Mouse (Mus musculus): Measurements from ENCODE around the gene Mpnd. TPM values are rescaled to one million over a fixed set of nuclear protein-coding genes. Genes with fewer than 3 reads are reported as not detected.
A peak's percentile ranks its signal among the peaks of the same experiment; 100 is the strongest.

The Mpnd gene
- total and polyA plus RNA-seq, 3 experiments = 87.3 to 197 (median 90.5) TPM

GRCm38 (mm10) chr17:56020400-56021084 lies 15.0 kb downstream of the Mpnd start:
- no peak for DNase-seq

GRCm38 (mm10) chr17:56021161-56021910 lies 15.8 kb downstream of the Mpnd start:
- no peak for DNase-seq

GRCm38 (mm10) chr17:56022131-56022988 lies 16.8 kb downstream of the Mpnd start:
- DNase-seq = peak; percentile 46

GRCm38 (mm10) chr17:56022989-56023290 lies 17.4 kb downstream of the Mpnd start:
- no peak for DNase-seq

GRCm38 (mm10) chr17:56023386-56023785 lies 17.9 kb downstream of the Mpnd start:
- DNase-seq = no peak

- no peak for DNase-seq
Observed at GRCm38 (mm10) chr17:56024476-56024875, 19.0 kb downstream of the Mpnd start.

GRCm38 (mm10) chr17:56024931-56025330 lies 19.4 kb downstream of the Mpnd start:
- no peak for DNase-seq

GRCm38 (mm10) chr17:56026303-56026702 lies 20.8 kb downstream of the Mpnd start:
- peak; percentile 40 for DNase-seq

GRCm38 (mm10) chr17:56026881-56027280 lies 21.4 kb downstream of the Mpnd start:
- DNase-seq = peak; percentile 57

GRCm38 (mm10) chr17:56027801-56028441 lies 22.4 kb downstream of the Mpnd start:
- peak; percentile 49 for DNase-seq

- DNase-seq = no peak
Observed at GRCm38 (mm10) chr17:56030238-56030870, 24.8 kb downstream of the Mpnd start.

- peak; percentile 75 for DNase-seq
Observed at GRCm38 (mm10) chr17:56030919-56031318, 25.4 kb downstream of the Mpnd start.

GRCm38 (mm10) chr17:56031431-56031830 lies 25.9 kb downstream of the Mpnd start:
- no peak for DNase-seq

- no peak for DNase-seq
Observed at GRCm38 (mm10) chr17:56032127-56032733, 26.7 kb downstream of the Mpnd start.

- DNase-seq = no peak
Observed at GRCm38 (mm10) chr17:56032831-56033230, 27.3 kb downstream of the Mpnd start.

GRCm38 (mm10) chr17:56034040-56034725 lies 28.7 kb downstream of the Mpnd start:
- DNase-seq = no peak

GRCm38 (mm10) chr17:56034726-56035100 lies 29.2 kb downstream of the Mpnd start:
- DNase-seq = no peak

GRCm38 (mm10) chr17:56035216-56035615 lies 29.7 kb downstream of the Mpnd start:
- DNase-seq = no peak

GRCm38 (mm10) chr17:56036176-56036900 lies 30.8 kb downstream of the Mpnd start, which contains the start of gene Sh3gl1:
Gene Sh3gl1, minus strand, starts transcription at chr17:56036635.
- peak; percentile 99 for DNase-seq

GRCm38 (mm10) chr17:56036901-56037287 lies 31.4 kb downstream of the Mpnd start:
- no peak for DNase-seq

Data from adrenal gland, adult 2 months (tissue).